Mouse (Mus musculus): ENCODE results near the gene Nfe2.

DNA sequence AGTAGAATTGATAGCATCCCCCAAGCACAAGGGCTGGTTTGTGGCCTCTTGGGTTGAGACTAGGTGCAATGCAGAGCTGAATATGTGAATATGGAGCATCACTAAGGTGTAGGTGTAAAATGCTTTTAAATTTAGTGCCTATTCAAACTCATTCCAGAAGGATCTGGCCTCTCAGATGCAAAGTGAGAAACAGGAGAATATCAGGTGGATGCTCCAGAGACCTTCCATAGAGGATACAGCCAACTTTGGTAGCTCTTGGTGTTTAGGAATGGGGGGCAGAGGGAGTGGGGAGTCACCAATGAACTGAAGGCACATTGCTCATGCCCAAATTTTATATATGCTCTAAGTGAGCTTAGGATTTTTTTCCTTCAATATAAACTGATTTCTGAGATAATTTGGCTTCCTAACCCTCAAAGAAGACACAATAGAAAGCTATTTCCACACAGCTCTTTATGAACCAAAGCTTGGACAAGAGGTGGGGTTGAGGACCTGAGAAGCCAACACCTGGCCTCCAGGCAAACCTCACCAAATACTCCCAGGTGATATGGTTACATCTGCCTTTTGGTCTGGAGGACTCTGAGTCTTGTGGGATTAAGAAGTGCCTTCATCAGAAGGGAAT is 10.3 kb downstream of the Nfe2 start:
- TF ChIP-seq CTCF (conservative IDR thresholded peaks at IDR 0.05; ENCODE audit: low read length) (no peak), POU5F1 (IDR thresholded peaks at IDR 0.05; ENCODE audit: borderline replicate concordance, low read length) (no peak)
